Mouse (Mus musculus) right cerebral cortex, postnatal 4 days (tissue): ENCODE measurements around the gene Ptprq.
A peak's percentile ranks its signal among the peaks of the same experiment; 100 is the strongest.

ENCODE experiments used
- DNase-seq: peaks from one replicate; pipeline ENCODE4 v3.0.0-alpha.2; 2022

Gene Ptprq

DNA sequence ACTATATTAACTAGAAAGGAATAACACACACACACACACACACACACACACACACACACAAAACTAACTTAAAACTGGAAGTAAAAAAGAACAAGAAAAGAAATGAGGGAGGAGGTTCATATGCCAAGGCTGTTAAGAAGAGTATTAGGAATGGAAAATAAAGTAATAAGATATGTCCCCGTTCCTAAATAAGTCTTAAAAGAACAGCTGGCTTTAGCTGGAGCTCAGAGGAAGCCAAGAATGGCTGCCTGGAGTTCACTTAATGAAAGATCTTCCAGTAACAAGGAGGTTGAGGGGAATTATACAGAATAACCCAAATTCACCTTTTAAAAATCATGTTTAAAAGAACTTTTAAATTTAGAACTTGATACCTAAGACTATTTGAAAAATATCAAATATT is 93.2 kb downstream of the Ptprq start:
- no peak for DNase-seq

GRCm38 (mm10) chr10:107624211-107624610 is 95.6 kb downstream of the Ptprq start:
- DNase-seq, result no peak

DNA sequence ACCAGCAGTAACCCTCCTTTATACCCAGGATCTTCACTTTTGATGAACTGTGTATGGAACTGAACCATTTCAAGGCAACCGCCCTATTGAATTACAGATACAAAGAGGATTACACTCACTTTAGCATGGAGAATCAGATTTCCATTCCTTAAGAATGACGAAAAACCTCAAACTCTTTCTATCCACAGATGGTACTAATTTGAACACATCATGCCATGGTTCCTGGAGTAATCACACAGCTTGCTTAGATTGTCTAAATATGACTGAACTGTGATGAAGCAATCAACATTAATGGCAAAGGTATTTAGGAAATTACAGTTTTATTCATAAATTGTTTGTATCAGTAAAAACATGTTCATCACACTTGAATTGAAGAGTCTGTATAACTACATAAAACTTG is 104.4 kb downstream of the Ptprq start:
- DNase-seq, result no peak

DNA sequence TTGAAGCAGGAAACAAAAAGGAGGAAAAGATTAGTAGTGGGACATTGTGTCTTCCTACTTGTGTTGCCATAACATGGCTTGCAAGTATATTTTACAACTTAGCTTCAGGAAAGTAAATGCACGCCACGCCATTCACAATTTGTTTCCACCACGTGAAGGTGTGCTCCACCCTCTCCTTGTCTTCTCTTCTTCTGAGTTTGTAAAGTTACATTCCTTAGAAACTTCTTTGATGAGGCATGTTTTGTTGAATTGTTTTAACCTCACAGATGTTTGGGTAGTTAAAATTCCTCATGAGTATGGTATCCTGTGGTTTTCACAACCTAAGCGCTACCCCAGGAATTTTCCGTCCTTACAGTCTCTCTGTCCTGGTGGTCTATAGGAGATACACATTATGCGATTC is 118.5 kb downstream of the Ptprq start:
- DNase-seq, result no peak

DNA sequence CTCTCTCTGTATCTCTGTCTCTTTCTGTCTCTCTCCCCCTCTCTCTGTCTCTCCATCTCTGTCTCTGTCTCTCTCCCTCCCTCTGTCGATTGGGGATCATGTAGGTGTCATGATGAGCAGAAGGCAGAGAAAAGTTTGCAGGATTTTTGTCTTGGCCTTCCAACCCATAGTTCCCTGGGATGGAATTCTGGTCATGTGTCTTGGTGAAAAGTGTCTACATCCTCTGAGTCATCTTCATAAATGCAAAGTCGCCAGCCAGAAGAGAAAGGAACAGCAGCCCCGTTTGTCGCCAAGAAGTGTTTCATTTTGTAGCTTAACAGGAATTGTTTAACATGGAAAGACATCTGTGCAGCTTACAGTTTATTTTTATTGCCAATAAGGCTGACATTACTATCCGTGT is 136.5 kb downstream of the Ptprq start:
- DNase-seq, result no peak

GRCm38 (mm10) chr10:107569044-107569443 is 150.8 kb downstream of the Ptprq start:
- no peak for DNase-seq

- DNase-seq, result no peak
These were observed 151.6 kb downstream of the Ptprq start for GRCm38 (mm10) chr10:107568261-107568660.

GRCm38 (mm10) chr10:107562875-107563274 is 157.0 kb downstream of the Ptprq start:
- no peak for DNase-seq

GRCm38 (mm10) chr10:107560881-107561280 is 159.0 kb downstream of the Ptprq start:
- DNase-seq, result no peak

GRCm38 (mm10) chr10:107543026-107543425 is 176.8 kb downstream of the Ptprq start:
- DNase-seq, result no peak

GRCm38 (mm10) chr10:107528758-107529157 is 191.1 kb downstream of the Ptprq start:
- DNase-seq, result no peak

DNA sequence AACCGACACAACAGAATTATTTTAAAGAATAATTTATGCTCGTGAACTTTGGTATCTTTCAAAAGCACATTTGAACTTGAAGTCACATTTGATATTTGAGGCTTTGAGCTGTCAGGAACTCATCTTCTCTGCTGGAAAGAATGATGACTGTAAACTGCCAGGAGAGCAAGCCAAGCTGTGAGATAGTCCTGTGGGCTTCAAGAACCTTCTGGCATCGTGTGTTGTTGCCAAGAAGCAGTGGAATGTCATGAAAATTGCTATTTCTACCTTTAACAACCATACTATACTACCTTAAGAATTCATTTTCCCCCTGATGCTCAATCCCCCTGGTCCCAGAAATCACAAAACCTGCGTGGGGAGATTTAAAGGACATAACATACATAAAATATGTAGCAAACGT is 200.6 kb downstream of the Ptprq start:
- DNase-seq, result no peak

GRCm38 (mm10) chr10:107516641-107517040 is 203.2 kb downstream of the Ptprq start:
- DNase-seq, result no peak

DNA sequence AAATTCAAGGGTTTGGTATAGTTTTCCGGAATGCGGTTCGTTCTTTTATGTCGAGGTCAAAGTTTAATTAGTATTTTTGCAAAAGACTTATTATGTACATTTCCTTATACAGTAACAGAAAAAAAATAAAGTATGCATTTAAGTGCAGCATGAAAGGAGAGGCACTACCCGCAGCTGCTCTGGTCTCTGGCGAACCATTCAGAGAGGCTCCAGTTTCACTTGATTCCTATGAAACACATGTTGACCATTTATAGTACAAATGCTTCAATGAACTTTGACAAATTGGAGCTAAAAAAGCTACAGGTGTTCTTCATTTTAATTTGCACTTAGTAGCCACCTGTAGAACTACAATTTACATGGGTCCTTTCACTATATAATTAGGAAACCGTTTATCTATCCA is 205.1 kb downstream of the Ptprq start:
- DNase-seq, result no peak

DNA sequence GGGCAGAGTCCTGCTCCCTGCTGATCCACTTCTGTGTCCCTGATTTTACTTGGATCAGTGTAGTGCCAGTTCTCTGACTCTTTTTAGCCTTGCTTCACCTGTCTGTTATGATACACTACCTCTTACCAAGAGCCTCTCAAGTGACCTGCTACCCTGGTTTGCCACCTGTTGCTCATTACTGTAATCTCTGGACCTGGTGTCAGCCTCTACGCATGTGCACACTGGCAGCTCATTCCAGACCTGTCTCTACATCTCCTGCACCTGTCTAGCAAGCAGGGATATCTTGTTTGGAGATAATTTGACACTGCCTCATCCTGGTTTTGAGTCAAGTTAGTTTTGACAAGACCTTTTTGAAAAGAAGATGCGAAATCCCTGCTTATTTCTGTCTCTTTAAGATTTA is 213.5 kb downstream of the Ptprq start:
- DNase-seq, result no peak

- DNase-seq, result no peak
These were observed 216.4 kb downstream of the Ptprq start for GRCm38 (mm10) chr10:107503430-107503829.

GRCm38 (mm10) chr10:107502193-107502592 is 217.7 kb downstream of the Ptprq start:
- DNase-seq, result no peak

GRCm38 (mm10) chr10:107499656-107500055 is 220.2 kb downstream of the Ptprq start:
- no peak for DNase-seq

DNA sequence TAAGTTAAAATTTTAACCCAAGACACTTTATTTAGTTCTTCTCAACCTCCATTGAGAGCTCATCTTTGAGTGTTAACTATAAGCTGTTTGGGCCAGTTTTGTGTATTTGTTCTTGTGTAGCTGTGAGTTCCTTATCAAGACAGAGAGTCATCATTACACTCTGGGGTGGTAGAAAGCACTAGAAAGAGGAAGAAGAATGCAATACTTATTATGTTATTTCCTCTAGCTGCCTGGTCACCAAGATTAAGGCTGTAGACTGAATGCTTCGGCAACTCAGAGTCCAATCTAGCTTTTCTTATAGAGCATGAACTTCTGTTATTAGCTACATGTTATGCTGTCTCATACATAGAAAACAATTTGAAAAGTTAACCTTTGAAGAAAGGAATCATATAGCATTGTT is 223.4 kb downstream of the Ptprq start:
- DNase-seq, result no peak

- no peak for DNase-seq
These were observed 225.3 kb downstream of the Ptprq start, which contains the start of gene Myf6 for GRCm38 (mm10) chr10:107494568-107494967. Myf6 (minus strand) TSS chr10:107494737.

DNA sequence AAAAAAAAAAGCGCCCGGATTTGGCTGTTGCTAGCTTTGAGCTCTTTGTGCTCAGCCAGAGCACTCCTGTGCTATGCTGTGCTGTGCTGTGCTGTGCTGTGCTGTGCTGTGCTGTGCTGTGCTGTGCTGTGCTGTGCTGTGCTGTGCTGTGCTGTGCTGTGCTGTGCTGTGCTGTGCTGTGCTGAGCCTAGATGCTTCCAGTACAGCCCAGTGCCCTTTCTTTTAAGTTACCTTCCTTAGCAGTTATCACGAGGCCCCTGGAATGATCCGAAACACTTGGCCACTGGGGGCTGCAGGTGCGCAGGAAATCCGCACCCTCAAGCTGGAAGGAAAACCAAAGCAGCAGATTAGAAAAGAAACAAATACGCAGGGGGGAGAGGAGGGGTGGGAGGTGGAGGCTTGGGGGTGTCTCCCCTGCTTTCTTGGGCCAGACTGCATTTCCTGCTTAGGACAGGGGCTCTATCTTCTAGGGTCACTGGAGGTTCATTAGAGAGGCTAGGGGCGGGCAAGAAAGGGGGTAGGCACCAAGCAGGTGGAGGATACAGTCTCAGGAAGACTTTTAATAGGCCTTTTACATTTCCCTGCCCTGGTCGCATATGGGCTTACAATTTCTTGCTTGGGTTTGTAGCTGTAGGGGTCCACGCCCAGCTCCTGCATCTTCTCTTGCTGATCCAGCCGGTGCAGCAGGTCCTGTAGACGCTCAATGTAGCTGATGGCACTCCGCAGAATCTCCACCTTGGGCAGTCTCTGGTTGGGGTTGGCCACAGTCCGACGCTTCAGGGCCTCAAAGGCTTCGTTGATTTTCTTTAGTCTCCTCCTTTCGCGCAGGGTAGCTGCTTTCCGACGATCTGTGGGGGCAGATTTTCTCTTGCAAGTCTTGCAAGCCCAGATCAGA is 226.0 kb downstream of the Ptprq start:
- DNase-seq, result no peak

- DNase-seq, result peak; percentile 11
These were observed 226.8 kb downstream of the Ptprq start for GRCm38 (mm10) chr10:107492867-107493579.

DNA sequence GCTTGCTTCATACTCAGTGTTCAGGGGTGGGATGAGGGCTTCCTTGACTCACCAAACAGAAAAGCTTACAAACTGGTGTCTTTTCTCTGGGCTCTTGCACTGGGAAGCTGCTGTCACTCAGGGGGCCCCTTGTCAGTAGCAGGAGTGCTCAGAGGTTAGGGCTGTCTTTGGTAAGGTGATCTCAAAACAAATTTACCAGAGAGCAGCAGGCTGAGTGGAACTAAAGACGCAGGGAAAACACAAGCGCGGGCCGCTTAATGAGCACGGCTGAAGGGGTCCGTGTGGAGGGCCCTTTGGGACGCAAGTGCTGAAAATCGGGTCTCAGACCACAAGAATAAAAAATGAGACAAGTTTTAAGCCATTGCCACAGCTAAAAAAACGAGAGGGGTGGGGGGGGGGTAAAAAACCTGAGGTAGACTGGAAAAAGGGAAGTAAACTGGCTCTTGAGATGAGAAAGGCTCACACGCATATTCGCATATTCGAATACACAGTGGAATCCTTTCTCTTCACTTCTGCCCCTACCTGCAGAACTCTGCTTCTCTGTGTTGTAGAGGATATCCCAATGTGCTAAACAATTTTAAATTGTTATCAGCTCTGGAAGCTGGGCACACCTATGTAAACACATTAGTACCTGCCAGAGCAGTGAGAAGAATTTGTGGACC is 231.1 kb downstream of the Ptprq start:
- no peak for DNase-seq

- DNase-seq, result no peak
These were observed 233.1 kb downstream of the Ptprq start for GRCm38 (mm10) chr10:107486770-107487169.
